Mouse (Mus musculus): Measurements from ENCODE around the gene Efcc1. TPM values are rescaled to one million over a fixed set of nuclear protein-coding genes. Genes with fewer than 3 reads are reported as not detected.

Efcc1 gene
- total RNA-seq, 2 experiments from 2014 or later: 1.2 to 1.4 TPM

GRCm38 (mm10) chr6:87775588-87776245, 45.0 kb downstream of the Efcc1 start:
- DNase-seq: no peak
- intact Hi-C loops (cut with DNase I): no loop called here

- intact Hi-C loops (cut with DNase I): no loop called here
Observed at GRCm38 (mm10) chr6:87776663-87777062, 46.0 kb downstream of the Efcc1 start.

GRCm38 (mm10) chr6:87777842-87778241, 47.2 kb downstream of the Efcc1 start, which contains the start of gene Gp9:
Gene Gp9, plus strand, starts transcription at chr6:87778072.
- intact Hi-C loops (cut with DNase I): no loop called here
- no peak for DNase-seq

More at GRCm38 (mm10) chr6:87776663-87777062, 46.0 kb downstream of the Efcc1 start:
- DNase-seq: no peak

- no peak for DNase-seq
- intact Hi-C loops (cut with DNase I): no loop called here
Observed at GRCm38 (mm10) chr6:87778294-87779173, 47.9 kb downstream of the Efcc1 start.

GRCm38 (mm10) chr6:87779174-87780165, 48.8 kb downstream of the Efcc1 start:
- intact Hi-C loops (cut with DNase I): no loop called here
- DNase-seq: no peak

- intact Hi-C loops (cut with DNase I): no loop called here
- DNase-seq: no peak
Observed at GRCm38 (mm10) chr6:87780546-87781301, 50.1 kb downstream of the Efcc1 start.

- DNase-seq: no peak
- intact Hi-C loops (cut with DNase I): no loop called here
Observed at GRCm38 (mm10) chr6:87784033-87784432, 53.4 kb downstream of the Efcc1 start.

- intact Hi-C loops (cut with DNase I): no loop called here
- DNase-seq: no peak
Observed at GRCm38 (mm10) chr6:87786621-87787020, 56.0 kb downstream of the Efcc1 start.

GRCm38 (mm10) chr6:87787108-87787890, 56.6 kb downstream of the Efcc1 start:
- DNase-seq: no peak
- intact Hi-C loops (cut with DNase I): no loop called here

- no peak for DNase-seq
- intact Hi-C loops (cut with DNase I): no loop called here
Observed at GRCm38 (mm10) chr6:87788266-87788895, 57.7 kb downstream of the Efcc1 start.

GRCm38 (mm10) chr6:87788896-87789587, 58.4 kb downstream of the Efcc1 start:
- intact Hi-C loops (cut with DNase I): no loop called here
- DNase-seq: no peak

GRCm38 (mm10) chr6:87789791-87790190, 59.1 kb downstream of the Efcc1 start:
- intact Hi-C loops (cut with DNase I): no loop called here
- DNase-seq: no peak

- intact Hi-C loops (cut with DNase I): no loop called here
- DNase-seq: no peak
Observed at GRCm38 (mm10) chr6:87790779-87791480, 60.3 kb downstream of the Efcc1 start.

- intact Hi-C loops (cut with DNase I): no loop called here
- no peak for DNase-seq
Observed at GRCm38 (mm10) chr6:87791826-87792225, 61.2 kb downstream of the Efcc1 start.

- no peak for DNase-seq
- intact Hi-C loops (cut with DNase I): no loop called here
Observed at GRCm38 (mm10) chr6:87793821-87794510, 63.3 kb downstream of the Efcc1 start.

- no peak for DNase-seq
- intact Hi-C loops (cut with DNase I): no loop called here
Observed at GRCm38 (mm10) chr6:87795385-87796150, 64.9 kb downstream of the Efcc1 start.

Data from heart, postnatal 36 days (tissue).